Mouse (Mus musculus) megakaryocyte, embryonic 14.5 days (primary cell): ENCODE data around the gene Gm36245.

Experiments
- FLI1 ChIP-seq: IDR thresholded peaks from 2 replicates; pipeline ENCODE4 v1.6.1; 2012; ENCODE audit warnings: low read length, inconsistent platforms, mixed read lengths
- GATA1 ChIP-seq: IDR thresholded peaks from 3 replicates; pipeline ENCODE4 v1.6.1; 2012; ENCODE audit warnings: mixed read lengths, low read length, inconsistent platforms, borderline replicate concordance

DNA sequence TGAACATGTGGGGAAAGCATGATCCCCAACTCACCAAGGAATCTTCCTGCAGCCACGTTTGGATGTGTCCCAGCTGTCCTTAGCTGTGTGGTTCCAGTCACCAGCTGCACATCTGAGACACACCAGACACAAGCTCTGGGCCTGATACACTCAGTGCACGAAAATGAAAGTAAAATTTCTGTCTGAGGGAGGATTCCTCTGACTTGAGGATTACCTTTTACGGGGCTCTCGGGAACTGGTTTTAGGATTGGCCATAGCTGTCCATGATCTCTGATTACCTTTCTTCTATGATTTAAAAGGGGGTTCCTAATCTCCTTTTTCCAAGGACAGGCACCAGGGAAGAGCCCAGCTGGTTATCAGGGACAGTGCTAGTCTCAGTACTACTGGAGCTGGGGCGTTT is 3.1 kb upstream of the Gm36245 start, which contains the start of gene Apol10b:
- TF ChIP-seq GATA1 = no peak
- no peak for TF ChIP-seq FLI1
